Mouse (Mus musculus) forebrain, embryonic 15.5 days (tissue): ENCODE results near the gene Dlat. TPM values are rescaled to one million over a fixed set of nuclear protein-coding genes. Genes with fewer than 3 reads are reported as not detected.

Experiments used
- ATAC-seq: fragments of 200-750 bp; cut with Nextera tagmentation; replicated peaks from 2 replicates; pipeline ENCODE4 v1.8.0; 2017; ENCODE audit warnings: mild to moderate bottlenecking, moderate TSS enrichment, moderate library complexity
- H3K27ac ChIP-seq: fragments of 300-500 bp; sonication (generic); replicated peaks from 2 replicates; pipeline ENCODE4 v1.5.1; 2015; ENCODE audit warnings: mild to moderate bottlenecking, inconsistent platforms
- H3K27me3 ChIP-seq: fragments of 300-500 bp; sonication (generic); 2 replicates; pipeline ENCODE4 v1.6.1; 2015; ENCODE audit warnings: inconsistent platforms
- H3K36me3 ChIP-seq: fragments of 300-500 bp; sonication (generic); 2 replicates; pipeline ENCODE4 v1.6.1; 2015; ENCODE audit warnings: mild to moderate bottlenecking, inconsistent platforms
- H3K4me1 ChIP-seq: fragments of 300-500 bp; sonication (generic); 2 replicates; pipeline ENCODE4 v1.6.1; 2015; ENCODE audit warnings: inconsistent platforms
- H3K4me2 ChIP-seq: fragments of 300-500 bp; sonication (generic); replicated peaks from 2 replicates; pipeline ENCODE4 v1.6.1; 2015; ENCODE audit warnings: mild to moderate bottlenecking, inconsistent platforms
- H3K4me3 ChIP-seq: fragments of 300-500 bp; sonication (generic); 2 replicates; pipeline ENCODE4 v1.5.1; 2015; ENCODE audit warnings: mild to moderate bottlenecking, inconsistent platforms
- H3K9ac ChIP-seq: fragments of 300-500 bp; sonication (generic); replicated peaks from 2 replicates; pipeline ENCODE4 v1.6.1; 2015; ENCODE audit warnings: mild to moderate bottlenecking, inconsistent platforms
- H3K9me3 ChIP-seq: fragments of 300-500 bp; sonication (generic); 2 replicates; pipeline ENCODE4 v1.6.1; 2016; ENCODE audit warnings: inconsistent platforms
- WGBS: fragments of 180-500 bp; shearing (Covaris S2); methylation state at CpG from one replicate; pipeline ENCODE4 v1.1.7; 2015; ENCODE audit warnings: mixed read lengths; 5-methylcytosine and 5-hydroxymethylcytosine counted together
- polyA plus RNA-seq: library from polyadenylated mRNA; unstranded; fragments of >200 nt; fragmentation: Nextera tagmentation; extraction: Ambion mirVana; gene quantifications from 2 replicates; pipeline ENCODE4 v1.2.1, GENCODE M21; 2015

The Dlat gene
- polyA plus RNA-seq, 1 experiment from 2014 or later, result 43.9 TPM

DNA sequence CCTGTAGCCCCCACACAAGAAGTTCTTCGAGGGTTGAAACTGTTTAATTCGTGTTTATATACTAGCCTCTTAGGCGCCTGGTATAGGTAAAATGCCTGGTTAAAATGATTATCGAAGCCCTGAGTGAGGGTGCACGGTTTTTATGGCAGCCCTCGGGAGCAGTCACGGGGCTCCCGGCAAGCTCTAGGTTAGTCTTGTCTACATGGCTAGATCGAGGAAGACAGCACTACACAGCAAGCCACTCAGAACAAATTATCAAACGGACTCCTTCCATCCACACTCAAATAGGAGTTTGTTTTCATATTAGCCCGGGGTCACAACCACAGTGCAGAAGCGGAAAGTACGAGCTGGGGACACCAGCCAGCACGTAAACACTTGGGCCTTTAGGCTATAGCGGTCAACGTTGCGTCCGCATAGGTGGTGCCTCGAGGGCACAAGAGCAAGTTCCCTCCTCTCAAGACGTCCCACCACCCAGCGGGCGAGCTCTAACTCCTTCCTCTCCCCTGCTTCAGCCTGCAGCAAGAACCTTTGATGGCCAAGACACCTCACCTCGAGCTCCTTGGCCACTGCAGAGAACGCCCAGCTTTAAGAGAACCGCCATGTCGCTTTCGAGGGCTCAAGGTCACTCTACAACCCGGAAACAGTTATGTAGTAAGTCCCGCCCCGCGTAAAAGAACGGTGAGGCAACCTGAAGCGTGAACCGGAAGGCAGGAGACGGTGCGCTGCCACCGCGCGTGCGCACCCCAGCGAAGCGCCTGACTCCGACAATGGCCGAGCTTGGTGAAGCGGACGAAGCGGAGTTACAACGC lies 56.2 kb downstream of the Dlat start, which contains the start of the genes Sdhd and Timm8b:
Sdhd (minus strand) TSS at position 624 of the 809 bp plus-strand sequence.
Timm8b (plus strand) TSS at position 722 of the 809 bp plus-strand sequence.
- 1% methylated on average over 48 of the region's 48 CpGs for WGBS
- Histone ChIP-seq H3K4me2 (peak within 1 kb of the TSS; percentile 86), H3K9me3 (no peaks in the 10 kb centered on the region), H3K36me3 (peaks cover 49% of the 10 kb centered on the region), H3K27me3 (no peaks in the 10 kb centered on the region), H3K27ac (peak within 1 kb of the TSS; percentile 84), H3K4me3 (peak within 1 kb of the TSS; percentile 93), H3K9ac (peak within 1 kb of the TSS; percentile 90), H3K4me1 (peaks cover 32% of the 10 kb centered on the region)
- peak; percentile 99 for ATAC-seq

DNA sequence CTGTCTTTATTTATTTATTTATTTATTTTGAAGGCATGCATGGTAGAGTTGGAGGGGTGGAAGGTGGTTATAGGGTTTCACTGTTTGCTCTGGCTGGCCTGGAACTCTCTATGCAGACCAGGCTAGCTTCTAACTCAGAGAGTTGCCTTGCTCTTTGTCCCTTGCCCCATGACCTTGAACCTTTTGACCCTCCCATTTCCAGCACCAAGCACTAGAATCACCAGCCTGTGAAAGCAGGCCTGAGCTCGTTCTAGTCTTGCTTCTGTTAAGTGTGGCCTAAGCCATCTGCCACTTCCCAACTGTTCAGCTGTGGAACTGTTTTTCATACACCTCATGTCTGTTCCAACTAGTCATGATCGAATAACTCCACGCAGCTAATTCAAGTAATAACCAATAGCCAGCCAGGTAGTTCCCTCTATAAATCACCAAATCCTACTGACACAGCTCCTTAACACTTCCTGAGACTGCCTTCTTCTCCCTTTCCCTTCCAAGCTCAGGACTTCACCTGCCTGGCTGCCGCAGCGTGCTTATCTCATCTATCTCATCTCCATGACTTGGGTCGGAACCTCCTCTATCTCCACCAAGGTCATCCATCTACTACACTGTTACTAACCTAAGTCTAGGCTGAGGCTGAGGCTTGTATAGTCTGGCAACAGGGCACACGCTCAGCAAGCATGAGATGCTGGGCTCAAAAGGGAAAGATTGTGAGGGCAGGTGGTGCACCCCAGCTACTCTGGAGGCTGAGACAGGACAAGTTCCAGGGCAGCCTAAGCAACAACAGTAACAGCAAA lies 57.3 kb downstream of the Dlat start:
- Histone ChIP-seq H3K4me2 (peak overlapping the region; percentile 86), H3K9ac (no peak overlapping the region), H3K36me3 (peaks cover 49% of the 10 kb centered on the region), H3K27ac (no peak overlapping the region), H3K4me1 (peaks cover 32% of the 10 kb centered on the region), H3K9me3 (no peaks in the 10 kb centered on the region), H3K4me3 (peak overlapping the region; percentile 93), H3K27me3 (no peaks in the 10 kb centered on the region)
- WGBS, result 90% methylated on average over 7 of the region's 7 CpGs
- no peak for ATAC-seq

DNA sequence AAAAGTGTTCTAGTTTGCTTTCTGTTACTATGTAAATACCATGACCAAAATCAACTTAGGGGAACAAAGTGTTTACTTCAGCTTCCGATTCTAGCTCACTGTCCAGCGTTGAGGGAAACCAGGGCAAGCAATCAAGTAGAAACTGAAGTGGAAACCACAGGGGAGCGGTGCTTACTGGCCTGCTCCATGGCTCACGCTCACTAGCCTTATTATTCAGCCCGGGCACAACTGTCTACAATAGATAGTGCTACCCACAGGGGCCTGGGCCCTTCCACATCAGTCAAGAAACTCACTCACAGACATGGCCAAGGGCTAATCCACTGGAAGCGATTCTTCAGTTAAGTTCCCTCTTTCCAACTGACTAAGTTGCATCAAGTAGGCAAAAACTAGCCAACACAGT lies 58.0 kb downstream of the Dlat start:
- H3K27ac ChIP-seq, result no peak overlapping the region
- peaks cover 51% of the 10 kb centered on the region for H3K36me3 ChIP-seq
- no peak overlapping the region for H3K9ac ChIP-seq
- no peaks in the 10 kb centered on the region for H3K9me3 ChIP-seq
- no peak for ATAC-seq
- WGBS, result 90% methylated on average over 6 of the region's 6 CpGs
- no peak overlapping the region for H3K4me3 ChIP-seq
- no peak overlapping the region for H3K4me2 ChIP-seq
- H3K4me1 ChIP-seq, result peaks cover 32% of the 10 kb centered on the region
- H3K27me3 ChIP-seq, result no peaks in the 10 kb centered on the region

DNA sequence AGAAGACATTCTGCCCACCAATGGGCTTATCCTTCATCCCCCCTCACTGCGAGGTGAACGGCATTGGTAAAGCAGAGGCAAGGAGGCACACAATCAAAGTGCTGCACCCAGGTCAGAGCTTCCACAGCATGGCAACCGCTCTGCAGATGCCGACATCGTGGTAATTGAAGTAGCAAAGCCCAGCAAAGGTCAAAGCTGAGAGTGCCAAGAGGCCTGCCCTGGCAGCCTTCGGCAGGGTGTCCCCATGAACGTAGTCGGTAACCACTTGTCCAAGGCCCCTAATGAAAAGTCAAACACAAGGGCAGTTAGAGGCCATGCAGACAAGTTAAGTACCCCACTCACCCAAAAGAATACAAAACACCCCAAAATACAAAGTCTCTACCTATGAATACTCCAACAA lies 62.6 kb downstream of the Dlat start:
- Histone ChIP-seq H3K4me2 (no peak overlapping the region), H3K9me3 (no peaks in the 10 kb centered on the region), H3K36me3 (peaks cover 56% of the 10 kb centered on the region), H3K27me3 (no peaks in the 10 kb centered on the region), H3K4me3 (no peak overlapping the region), H3K27ac (no peak overlapping the region), H3K9ac (no peak overlapping the region), H3K4me1 (peaks cover 4% of the 10 kb centered on the region)
- WGBS, result 97% methylated on average over 8 of the region's 8 CpGs
- ATAC-seq, result no peak

DNA sequence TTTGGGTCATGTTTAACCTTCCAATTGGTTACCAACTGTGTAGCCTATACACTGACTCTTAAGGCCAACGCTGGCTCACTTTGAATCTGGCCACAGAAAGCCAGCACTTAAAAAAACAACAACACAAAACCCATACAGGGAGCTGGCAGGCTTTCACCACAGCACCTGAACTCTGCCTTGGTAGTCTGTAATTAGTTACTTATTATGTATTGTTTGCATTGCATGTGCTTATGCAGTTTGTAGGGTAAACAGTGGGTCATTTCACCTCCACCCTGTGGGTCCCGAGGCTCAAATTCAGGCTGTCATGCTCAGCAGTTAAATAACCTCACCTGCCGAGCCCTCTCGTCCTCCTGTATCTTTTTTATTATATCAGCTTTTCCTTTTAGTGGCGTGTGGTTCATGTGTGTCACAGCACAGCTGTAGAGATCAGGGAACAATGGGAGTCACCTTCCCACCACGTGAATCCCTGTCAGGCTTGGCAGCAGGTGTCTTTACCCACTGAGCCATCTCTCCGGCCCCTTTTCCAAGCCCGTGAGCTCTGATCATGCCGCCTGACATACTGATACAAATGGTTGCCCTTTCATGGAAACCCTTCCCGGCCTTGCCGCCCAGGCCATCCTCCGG lies 64.7 kb downstream of the Dlat start:
- Histone ChIP-seq H3K4me3 (no peak overlapping the region), H3K4me1 (no peaks in the 10 kb centered on the region), H3K9me3 (no peaks in the 10 kb centered on the region), H3K27me3 (no peaks in the 10 kb centered on the region), H3K36me3 (peaks cover 49% of the 10 kb centered on the region), H3K27ac (no peak overlapping the region), H3K9ac (no peak overlapping the region), H3K4me2 (no peak overlapping the region)
- ATAC-seq, result no peak
- 81% methylated on average over 12 of the region's 12 CpGs for WGBS

DNA sequence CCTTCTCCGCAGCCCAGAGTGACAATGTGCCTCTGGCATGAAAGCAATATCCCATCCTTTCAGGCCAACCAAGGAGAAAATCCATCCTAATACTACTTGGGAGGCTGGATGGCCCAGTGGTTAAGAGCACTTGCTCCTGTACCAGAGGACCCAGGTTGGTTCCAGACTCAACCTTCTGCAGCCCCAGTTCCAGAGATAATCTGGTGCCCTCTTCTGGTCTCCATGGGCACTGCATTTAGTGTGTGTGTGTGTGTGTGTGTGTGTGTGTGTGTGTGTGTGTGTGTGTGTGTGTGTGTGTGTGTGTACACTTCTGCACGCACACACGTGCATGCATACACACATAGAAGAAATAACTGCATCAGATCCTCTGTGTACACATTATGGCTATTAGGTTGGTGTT lies 66.0 kb downstream of the Dlat start:
- H3K9me3 ChIP-seq, result no peaks in the 10 kb centered on the region
- 72% methylated on average over 3 of the region's 3 CpGs for WGBS

DNA sequence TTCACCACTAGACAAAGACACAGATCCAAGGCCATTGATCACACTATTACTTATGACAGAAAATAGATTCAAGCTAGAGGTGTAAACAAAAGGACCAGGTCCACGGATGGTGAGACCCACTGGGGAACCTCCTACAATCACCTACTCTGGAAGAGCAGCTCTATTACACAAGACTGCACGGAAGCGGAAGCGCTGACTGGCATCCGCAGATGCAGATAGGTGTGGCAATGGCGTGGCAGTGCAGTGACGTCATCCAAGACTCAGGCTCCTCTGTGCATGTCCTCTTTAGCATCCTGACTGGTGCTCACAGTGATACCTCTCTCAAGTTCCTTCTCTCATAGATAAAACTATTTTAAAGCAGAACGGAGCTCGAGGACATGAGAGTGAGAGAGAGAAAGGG lies 66.6 kb downstream of the Dlat start:
- WGBS, result 91% methylated on average over 9 of the region's 9 CpGs
- no peak for ATAC-seq

More for the DNA sequence above, 66.0 kb downstream of the Dlat start:
- no peak for ATAC-seq
- no peak overlapping the region for H3K4me2 ChIP-seq
- peaks cover 37% of the 10 kb centered on the region for H3K36me3 ChIP-seq
- H3K4me1 ChIP-seq, result no peaks in the 10 kb centered on the region
- H3K4me3 ChIP-seq, result no peak overlapping the region
- H3K9ac ChIP-seq, result no peak overlapping the region
- no peak overlapping the region for H3K27ac ChIP-seq
- H3K27me3 ChIP-seq, result no peaks in the 10 kb centered on the region

DNA sequence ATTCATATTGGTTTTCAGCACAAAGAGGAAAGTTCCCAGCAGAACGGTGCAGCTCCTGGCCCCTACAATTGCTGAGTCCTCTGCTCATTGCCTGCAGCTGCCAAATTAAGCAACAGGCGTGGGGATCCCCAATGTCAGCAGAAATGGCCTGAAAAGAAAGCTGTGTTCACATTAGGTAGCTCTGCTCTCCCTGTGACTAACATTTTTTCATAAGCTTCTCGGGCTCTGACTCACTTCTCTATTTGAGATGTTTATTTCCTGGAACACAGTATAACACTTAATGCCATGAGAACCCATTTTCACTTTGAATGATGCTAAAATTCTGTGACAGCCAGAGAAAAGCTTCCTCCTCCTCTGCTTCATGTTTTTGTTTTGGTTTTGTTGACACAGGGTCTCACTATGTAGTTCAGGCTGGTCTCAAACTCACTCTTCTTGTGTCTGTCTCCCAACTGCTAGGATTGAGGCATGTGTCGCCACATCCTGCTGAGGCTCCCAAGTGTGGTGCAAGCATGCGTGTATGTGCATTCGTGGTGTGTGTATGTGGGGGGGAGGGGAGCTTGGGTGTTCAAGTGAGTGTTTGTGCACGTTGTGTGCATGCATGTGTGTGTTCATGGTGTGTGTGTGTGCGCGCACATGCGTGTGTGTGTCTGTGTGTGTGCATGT lies 68.6 kb downstream of the Dlat start:
- H3K36me3 ChIP-seq, result peaks cover 12% of the 10 kb centered on the region; the same call in 1 of the 2 replicates
- ATAC-seq, result no peak
- H3K9ac ChIP-seq, result no peak overlapping the region
- no peak overlapping the region for H3K4me2 ChIP-seq
- H3K9me3 ChIP-seq, result no peaks in the 10 kb centered on the region
- no peaks in the 10 kb centered on the region for H3K27me3 ChIP-seq
- 75% methylated on average over 10 of the region's 10 CpGs for WGBS
- no peak overlapping the region for H3K4me3 ChIP-seq
- H3K4me1 ChIP-seq, result no peaks in the 10 kb centered on the region
- H3K27ac ChIP-seq, result no peak overlapping the region

More for the DNA sequence above, 66.6 kb downstream of the Dlat start:
- Histone ChIP-seq H3K36me3 (peaks cover 31% of the 10 kb centered on the region), H3K9ac (no peak overlapping the region), H3K4me3 (no peak overlapping the region), H3K4me2 (no peak overlapping the region), H3K4me1 (no peaks in the 10 kb centered on the region), H3K27ac (no peak overlapping the region), H3K27me3 (no peaks in the 10 kb centered on the region), H3K9me3 (no peaks in the 10 kb centered on the region)

DNA sequence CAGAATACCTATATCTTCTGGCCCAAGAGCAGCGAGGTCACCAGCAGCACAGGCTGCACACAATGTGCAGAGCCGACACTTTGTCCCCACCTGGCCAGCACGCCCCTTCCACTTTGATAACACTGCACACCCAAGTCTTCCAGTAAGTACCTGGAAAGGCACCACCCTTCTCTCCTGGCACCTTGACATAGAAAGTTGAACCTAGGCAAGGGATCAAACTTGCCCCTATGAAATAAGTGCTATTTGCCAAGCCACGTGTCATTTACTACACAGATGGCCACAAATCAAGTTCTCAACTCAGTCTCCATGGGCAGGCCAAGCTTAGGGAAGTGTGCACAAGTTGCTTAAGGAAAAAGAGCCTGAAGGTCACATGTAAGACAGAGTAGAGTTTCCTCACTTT lies 72.6 kb downstream of the Dlat start:
- Histone ChIP-seq H3K27ac (no peak overlapping the region), H3K9me3 (no peaks in the 10 kb centered on the region), H3K4me2 (no peak overlapping the region), H3K36me3 (no peaks in the 10 kb centered on the region), H3K4me1 (no peaks in the 10 kb centered on the region), H3K4me3 (no peak overlapping the region), H3K27me3 (no peaks in the 10 kb centered on the region), H3K9ac (no peak overlapping the region)
- WGBS, result 76% methylated on average over 4 of the region's 4 CpGs
- ATAC-seq, result no peak

DNA sequence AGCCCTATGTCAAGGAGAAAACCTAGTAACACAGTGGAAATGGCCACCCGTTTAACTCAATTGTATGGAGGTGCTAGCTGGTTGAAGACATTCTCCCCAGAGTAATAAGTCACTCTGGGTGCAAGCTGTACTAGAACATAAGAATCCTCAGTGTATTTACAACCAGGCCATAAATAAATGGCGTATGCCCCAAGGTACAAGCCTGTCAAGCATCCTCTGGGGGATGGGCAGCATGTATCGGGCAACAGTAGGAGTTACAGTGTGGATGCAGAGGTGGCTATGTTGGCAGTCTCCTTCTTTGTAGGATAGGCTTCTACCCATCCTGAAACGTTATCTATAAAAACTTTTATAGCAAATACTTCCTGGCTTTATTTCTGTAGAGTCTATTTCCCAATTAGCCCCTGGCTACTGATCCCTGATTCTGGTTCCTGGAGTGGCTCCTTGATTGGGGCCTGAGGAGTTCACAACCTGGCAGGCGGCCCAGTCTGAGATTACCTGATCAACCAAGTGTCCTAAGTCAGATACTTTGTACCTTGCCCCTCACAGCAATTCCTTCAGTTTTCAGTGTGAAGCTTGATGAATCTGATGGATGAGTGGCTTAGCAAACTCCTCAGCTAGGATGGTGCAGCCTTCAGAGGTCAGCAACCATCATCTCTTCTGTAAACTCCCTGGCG lies 74.3 kb downstream of the Dlat start:
- no peak overlapping the region for H3K9ac ChIP-seq
- H3K4me3 ChIP-seq, result no peak overlapping the region
- H3K9me3 ChIP-seq, result no peaks in the 10 kb centered on the region
- H3K4me1 ChIP-seq, result no peaks in the 10 kb centered on the region
- no peak overlapping the region for H3K27ac ChIP-seq
- WGBS, result 87% methylated on average over 6 of the region's 6 CpGs
- no peaks in the 10 kb centered on the region for H3K27me3 ChIP-seq
- H3K4me2 ChIP-seq, result no peak overlapping the region
- no peak for ATAC-seq
- no peaks in the 10 kb centered on the region for H3K36me3 ChIP-seq
